Mouse (Mus musculus): Measurements from ENCODE around the gene Zc3h8. TPM values are rescaled to one million over a fixed set of nuclear protein-coding genes. Genes with fewer than 3 reads are reported as not detected.

Zc3h8 gene
- polyA plus RNA-seq, 1 experiment from 2014 or later: 10.3 TPM

DNA sequence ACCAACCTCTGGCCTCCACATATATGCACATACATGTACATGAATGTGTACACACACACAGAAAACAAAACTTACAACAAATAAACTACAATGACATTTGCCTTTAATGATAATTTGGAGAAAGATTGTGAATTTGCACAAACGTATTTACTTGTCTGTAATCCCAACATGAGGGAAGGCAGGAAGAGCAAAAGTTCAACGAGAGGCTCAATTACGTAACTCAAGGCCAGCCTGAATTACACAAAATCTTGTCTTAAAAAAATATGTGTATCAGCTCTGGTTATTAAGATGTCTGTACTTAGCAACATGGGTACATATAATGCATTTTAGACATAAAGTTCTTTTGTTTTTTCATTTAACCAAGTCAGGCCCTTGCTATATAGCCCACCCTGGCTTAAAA is 7.6 kb downstream of the Zc3h8 start:
- no peak for DNase-seq (ENCODE audit: extremely low spot score, low spot score)
- no peaks in the 10 kb centered on the region for H3K9me3 ChIP-seq
- H3K36me3 ChIP-seq (replicated peaks): peaks cover 53% of the 10 kb centered on the region
- H3K27me3 ChIP-seq (ENCODE audit: poor library complexity, severe bottlenecking): no peaks in the 10 kb centered on the region
- no peak overlapping the region for H3K4me3 ChIP-seq
- 95% methylated on average over 3 of the region's 3 CpGs for WGBS
- H3K27ac ChIP-seq: no peak overlapping the region
- no peaks in the 10 kb centered on the region for H3K4me1 ChIP-seq

DNA sequence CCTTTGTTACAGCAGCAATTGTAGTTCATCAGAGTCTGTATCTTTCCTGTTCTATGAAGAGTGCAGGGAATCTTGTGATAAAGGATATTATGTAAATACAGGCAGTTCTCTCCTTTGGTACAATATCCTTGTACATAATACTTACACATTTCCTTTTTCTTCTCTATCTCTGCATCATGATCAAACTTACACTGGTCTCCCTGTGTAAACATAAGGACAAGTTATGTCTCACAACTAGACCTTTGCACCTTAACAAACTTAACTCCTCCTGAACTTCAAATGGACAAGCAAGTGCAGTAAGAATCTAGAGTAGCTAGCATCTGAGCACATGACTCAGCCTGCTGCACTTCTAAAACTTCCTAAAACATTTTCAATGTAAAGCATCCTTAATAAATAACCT is 13.2 kb downstream of the Zc3h8 start:
- Histone ChIP-seq H3K9me3 (no peaks in the 10 kb centered on the region), H3K27ac (no peak overlapping the region), H3K4me1 (no peaks in the 10 kb centered on the region), H3K4me3 (no peak overlapping the region), H3K36me3 (replicated peaks) (peaks cover 74% of the 10 kb centered on the region), H3K27me3 (ENCODE audit: poor library complexity, severe bottlenecking) (no peaks in the 10 kb centered on the region)
- no peak for DNase-seq (ENCODE audit: extremely low spot score, low spot score)

DNA sequence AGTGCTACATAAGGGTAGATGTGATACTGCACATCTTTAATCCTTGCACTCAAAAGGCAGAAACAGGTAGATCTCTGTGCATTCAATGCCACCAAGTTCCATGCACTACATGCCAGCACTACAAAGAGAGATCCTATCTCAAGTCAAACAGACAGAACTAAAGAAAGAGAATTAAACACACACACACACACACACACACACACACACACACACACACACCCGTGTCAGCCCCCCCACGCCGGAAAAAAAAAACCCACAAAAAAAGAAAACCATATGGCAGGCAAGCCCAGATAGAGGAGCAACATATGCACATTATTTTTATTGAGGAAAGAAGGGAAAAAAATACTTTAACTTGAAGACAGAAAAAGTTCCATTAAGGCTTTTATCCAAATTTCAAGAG is 15.4 kb downstream of the Zc3h8 start:
- WGBS: 100% methylated on average over 3 of the region's 3 CpGs
- DNase-seq (ENCODE audit: extremely low spot score, low spot score): no peak
- H3K27ac ChIP-seq: no peak overlapping the region
- H3K9me3 ChIP-seq: no peaks in the 10 kb centered on the region
- peaks cover 66% of the 10 kb centered on the region for H3K36me3 ChIP-seq (replicated peaks)
- H3K4me1 ChIP-seq: no peaks in the 10 kb centered on the region
- no peak overlapping the region for H3K4me3 ChIP-seq
- no peaks in the 10 kb centered on the region for H3K27me3 ChIP-seq (ENCODE audit: poor library complexity, severe bottlenecking)

DNA sequence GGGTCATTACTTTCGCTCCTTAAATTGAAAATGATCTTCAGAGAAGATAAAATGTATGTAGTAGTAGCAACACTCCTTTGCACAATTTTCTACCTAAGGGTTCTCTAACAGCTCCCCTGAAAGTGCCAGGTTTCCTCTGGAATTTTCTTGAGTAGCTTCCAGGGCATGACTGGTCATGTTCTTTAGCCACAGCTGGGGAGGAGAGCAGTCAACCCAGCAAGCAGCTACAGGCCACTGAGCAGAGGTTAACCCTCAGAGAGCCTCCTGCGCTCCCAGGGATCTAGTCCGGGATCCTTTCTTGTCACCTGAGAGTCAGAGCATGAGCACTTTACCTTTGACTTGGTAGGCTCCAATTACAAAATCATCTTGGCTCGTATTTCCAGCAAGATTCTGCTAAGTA is 19.1 kb downstream of the Zc3h8 start:
- no peaks in the 10 kb centered on the region for H3K9me3 ChIP-seq
- H3K36me3 ChIP-seq (replicated peaks): peaks cover 39% of the 10 kb centered on the region
- no peak overlapping the region for H3K27ac ChIP-seq
- DNase-seq (ENCODE audit: extremely low spot score, low spot score): no peak
- WGBS: 88% methylated on average over 4 of the region's 4 CpGs
- no peaks in the 10 kb centered on the region for H3K4me1 ChIP-seq
- no peak overlapping the region for H3K4me3 ChIP-seq
- no peaks in the 10 kb centered on the region for H3K27me3 ChIP-seq (ENCODE audit: poor library complexity, severe bottlenecking)

DNA sequence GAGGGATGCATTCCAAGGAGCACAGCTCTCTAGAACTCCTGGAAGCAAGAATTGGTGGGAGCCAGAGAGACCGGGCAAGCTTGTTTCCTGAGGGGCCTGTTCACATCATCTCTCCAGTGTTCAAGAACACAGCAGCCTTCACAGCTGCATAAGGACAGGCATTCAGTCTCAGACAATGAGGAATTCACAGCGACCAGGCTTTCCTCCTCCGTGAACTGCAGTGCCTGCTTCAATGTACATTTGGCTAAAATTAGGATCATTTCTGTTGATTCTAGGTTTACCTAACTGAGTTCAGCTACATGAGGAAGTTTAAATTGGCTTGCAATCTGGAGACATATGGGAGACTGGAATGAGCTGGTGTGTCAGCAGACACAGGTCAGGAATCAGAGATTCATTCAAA is 27.3 kb downstream of the Zc3h8 start:
- Histone ChIP-seq H3K27ac (no peak overlapping the region), H3K4me1 (no peaks in the 10 kb centered on the region), H3K9me3 (no peaks in the 10 kb centered on the region), H3K4me3 (no peak overlapping the region), H3K36me3 (replicated peaks) (no peaks in the 10 kb centered on the region), H3K27me3 (ENCODE audit: poor library complexity, severe bottlenecking) (no peaks in the 10 kb centered on the region)
- WGBS: 67% methylated on average over 3 of the region's 3 CpGs
- no peak for DNase-seq (ENCODE audit: extremely low spot score, low spot score)

DNA sequence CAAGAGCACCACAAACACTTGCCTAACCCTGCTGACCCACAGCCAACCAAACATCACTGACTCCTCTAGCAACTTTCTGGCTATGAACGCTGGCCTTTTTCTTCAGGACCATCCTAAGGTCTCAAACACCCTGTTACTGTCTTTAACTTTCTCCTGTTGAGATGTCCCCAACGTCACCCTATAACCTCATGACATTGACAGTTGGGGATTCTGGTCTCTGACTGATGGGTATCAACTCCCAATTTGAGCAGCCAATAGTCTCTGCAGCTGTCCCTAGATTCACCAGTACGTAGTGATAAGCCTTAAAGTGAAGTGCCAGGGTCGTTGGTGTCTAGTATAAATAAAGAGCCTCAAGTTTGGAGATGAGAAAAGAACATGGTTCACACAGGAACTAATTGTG is 28.9 kb downstream of the Zc3h8 start:
- no peak overlapping the region for H3K27ac ChIP-seq
- no peak overlapping the region for H3K4me3 ChIP-seq
- H3K36me3 ChIP-seq (replicated peaks): no peaks in the 10 kb centered on the region
- H3K27me3 ChIP-seq (ENCODE audit: poor library complexity, severe bottlenecking): no peaks in the 10 kb centered on the region
- H3K9me3 ChIP-seq: no peaks in the 10 kb centered on the region
- 85% methylated on average over 4 of the region's 4 CpGs for WGBS
- 0 out of 2 replicates have a peak, but pooled peaks cover 7% of the 10 kb centered on the region for H3K4me1 ChIP-seq
- no peak for DNase-seq (ENCODE audit: extremely low spot score, low spot score)

DNA sequence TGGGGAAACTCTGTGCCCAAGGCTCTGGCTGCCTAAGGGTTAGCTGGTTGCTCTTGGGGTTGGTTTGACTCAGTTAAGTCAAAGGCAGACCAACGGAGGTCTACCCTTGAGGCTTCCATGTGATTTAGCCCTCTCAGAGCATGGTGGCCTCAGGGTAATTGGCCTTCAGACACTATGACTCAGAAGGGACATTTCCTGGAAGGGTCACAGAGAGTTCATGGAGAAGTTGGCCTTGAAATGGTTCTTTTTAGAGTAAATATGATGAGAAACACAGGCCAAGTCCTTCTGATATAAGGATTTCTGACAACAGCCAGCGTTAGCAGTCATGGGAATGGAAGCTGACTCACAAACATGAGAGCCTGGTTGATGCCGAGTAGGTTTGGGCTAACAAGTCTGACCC is 40.2 kb downstream of the Zc3h8 start:
- Histone ChIP-seq H3K9me3 (no peaks in the 10 kb centered on the region; the same call in 1 of the 2 replicates), H3K36me3 (replicated peaks) (no peaks in the 10 kb centered on the region), H3K27ac (no peak overlapping the region), H3K4me3 (no peak overlapping the region), H3K4me1 (no peaks in the 10 kb centered on the region), H3K27me3 (ENCODE audit: poor library complexity, severe bottlenecking) (no peaks in the 10 kb centered on the region)
- DNase-seq (ENCODE audit: extremely low spot score, low spot score): no peak
- 89% methylated on average over 3 of the region's 3 CpGs for WGBS

DNA sequence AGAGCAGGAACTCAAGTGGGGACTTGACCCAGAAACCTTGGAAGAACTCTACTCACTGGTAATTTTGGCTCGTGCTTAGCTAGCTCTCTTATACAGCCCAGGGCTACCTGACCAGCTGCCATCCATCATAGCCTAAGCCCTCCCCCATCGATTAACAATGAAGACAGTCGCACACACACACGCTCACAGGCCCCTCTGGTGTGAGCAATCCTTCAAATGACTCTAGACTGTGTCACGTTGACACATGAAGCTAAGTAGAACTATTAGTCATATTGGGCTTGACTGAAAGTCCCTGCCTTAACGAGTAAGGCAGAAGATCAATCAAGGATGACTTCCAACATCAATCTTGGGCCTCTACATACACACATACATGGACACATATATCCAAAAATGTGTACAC is 41.0 kb downstream of the Zc3h8 start:
- no peaks in the 10 kb centered on the region; the same call in 1 of the 2 replicates for H3K9me3 ChIP-seq
- WGBS: 85% methylated on average over 6 of the region's 6 CpGs
- DNase-seq (ENCODE audit: extremely low spot score, low spot score): no peak
- no peak overlapping the region for H3K4me3 ChIP-seq
- H3K4me1 ChIP-seq: no peaks in the 10 kb centered on the region
- no peaks in the 10 kb centered on the region for H3K27me3 ChIP-seq (ENCODE audit: poor library complexity, severe bottlenecking)
- no peaks in the 10 kb centered on the region for H3K36me3 ChIP-seq (replicated peaks)
- no peak overlapping the region for H3K27ac ChIP-seq

DNA sequence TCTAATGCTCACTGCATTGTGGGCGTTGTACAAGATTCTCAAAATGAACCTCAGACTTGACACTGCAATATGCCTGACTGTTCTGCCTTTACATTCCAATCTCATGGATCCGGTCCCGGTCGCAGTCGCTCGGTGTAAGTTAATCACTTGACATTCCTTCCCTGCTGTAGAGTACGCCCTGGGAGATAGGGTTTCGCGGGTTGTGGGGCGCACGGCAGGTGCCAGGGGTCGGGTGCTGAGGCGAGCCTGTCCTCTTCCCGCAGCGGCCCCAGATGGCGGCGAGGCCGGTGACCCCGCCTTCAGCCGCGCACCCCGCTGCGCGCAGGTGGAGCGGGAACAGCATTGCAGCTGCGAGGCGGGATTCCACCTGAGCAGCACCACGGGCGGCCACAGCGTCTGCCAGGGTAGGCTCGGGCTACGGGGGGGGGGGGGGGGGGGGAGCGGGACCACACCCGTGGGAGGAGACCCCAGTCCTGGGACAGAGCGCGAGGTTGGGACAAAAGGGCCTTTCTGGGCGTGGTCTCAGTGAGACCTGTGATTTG is 51.6 kb downstream of the Zc3h8 start:
- H3K27ac ChIP-seq: peak overlapping the region; percentile 71
- peak overlapping the region; percentile 56 for H3K4me3 ChIP-seq

DNA sequence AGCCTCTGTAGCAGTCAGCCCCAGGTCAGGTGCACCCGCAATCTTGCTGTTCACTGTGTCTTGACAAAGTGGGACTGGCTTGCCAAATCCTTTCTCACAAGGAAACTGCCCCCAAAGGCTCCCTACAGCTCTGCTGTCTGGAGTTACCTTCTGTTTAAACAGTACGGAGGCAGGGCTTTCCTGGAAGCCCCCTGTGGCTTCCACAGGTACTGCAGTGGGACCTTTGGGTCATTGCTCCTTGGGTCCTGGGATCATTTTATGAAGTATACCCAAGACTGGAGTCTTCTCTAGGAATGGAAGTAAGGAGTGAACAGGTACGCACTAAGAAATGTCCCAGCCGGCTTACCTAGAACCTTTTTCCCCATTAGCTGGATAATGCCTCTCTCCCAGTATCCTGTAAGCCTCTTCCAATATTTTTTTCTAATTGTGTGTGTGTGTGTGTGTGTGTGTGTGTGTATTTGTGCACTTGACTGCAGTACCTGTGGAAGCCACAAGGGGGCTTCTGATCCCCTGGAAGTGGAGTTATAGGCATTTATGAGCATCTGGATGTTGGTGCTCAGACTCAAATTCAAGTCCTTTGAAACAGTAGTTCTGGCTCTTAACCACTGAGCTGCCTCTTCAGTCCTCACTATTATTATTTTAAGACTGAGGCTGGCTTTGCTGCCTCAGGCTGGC is 53.1 kb downstream of the Zc3h8 start:
- Histone ChIP-seq H3K27me3 (ENCODE audit: poor library complexity, severe bottlenecking) (peaks cover 17% of the 10 kb centered on the region), H3K4me1 (peaks cover 13% of the 10 kb centered on the region), H3K4me3 (no peak overlapping the region), H3K9me3 (0 out of 2 replicates have a peak, but pooled peaks cover 3% of the 10 kb centered on the region), H3K27ac (no peak overlapping the region), H3K36me3 (replicated peaks) (no peaks in the 10 kb centered on the region)
- WGBS: 86% methylated on average over 4 of the region's 4 CpGs
- no peak for DNase-seq (ENCODE audit: extremely low spot score, low spot score)

More for the DNA sequence above, 51.6 kb downstream of the Zc3h8 start:
- DNase-seq (ENCODE audit: extremely low spot score, low spot score): peak; percentile 24
- peaks cover 17% of the 10 kb centered on the region for H3K27me3 ChIP-seq (ENCODE audit: poor library complexity, severe bottlenecking)
- peaks cover 13% of the 10 kb centered on the region for H3K4me1 ChIP-seq
- H3K9me3 ChIP-seq: 0 out of 2 replicates have a peak, but pooled peaks cover 3% of the 10 kb centered on the region
- WGBS: 4% methylated on average over 22 of the region's 37 CpGs
- no peaks in the 10 kb centered on the region for H3K36me3 ChIP-seq (replicated peaks)

DNA sequence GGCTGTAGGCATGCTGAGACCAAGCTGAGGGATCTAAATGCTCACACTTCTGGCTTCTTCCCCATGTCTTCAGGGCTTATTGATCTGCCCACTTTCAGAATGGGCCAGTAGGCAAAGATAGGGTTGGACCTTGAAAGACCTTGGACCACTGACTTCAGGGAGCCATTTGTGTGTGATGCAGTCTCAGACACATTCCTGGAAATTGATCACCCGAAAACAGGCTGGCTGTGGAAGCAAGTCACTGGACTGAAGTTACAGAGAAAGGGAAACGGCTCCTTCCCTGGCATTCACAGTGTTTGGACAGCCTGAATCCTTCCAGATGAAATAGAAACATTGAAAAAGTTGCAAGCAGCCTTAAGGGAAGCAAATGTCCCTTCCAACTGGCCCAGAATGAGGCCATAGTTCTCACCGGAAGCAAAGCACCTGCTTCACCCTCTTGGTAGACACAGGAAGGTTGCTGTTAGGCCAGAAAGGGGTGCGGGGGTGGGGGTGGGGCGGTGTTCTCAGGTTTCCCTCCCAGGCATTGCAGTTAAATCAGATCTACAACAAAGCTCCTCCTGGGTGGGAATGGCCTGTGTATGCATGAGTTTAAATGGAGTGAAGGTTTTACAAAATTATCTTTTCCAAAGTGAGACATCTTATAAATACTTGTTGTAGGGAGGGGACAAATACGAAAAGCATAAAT is 55.9 kb downstream of the Zc3h8 start:
- WGBS: 64% methylated on average over 6 of the region's 6 CpGs
- H3K27ac ChIP-seq: no peak overlapping the region

DNA sequence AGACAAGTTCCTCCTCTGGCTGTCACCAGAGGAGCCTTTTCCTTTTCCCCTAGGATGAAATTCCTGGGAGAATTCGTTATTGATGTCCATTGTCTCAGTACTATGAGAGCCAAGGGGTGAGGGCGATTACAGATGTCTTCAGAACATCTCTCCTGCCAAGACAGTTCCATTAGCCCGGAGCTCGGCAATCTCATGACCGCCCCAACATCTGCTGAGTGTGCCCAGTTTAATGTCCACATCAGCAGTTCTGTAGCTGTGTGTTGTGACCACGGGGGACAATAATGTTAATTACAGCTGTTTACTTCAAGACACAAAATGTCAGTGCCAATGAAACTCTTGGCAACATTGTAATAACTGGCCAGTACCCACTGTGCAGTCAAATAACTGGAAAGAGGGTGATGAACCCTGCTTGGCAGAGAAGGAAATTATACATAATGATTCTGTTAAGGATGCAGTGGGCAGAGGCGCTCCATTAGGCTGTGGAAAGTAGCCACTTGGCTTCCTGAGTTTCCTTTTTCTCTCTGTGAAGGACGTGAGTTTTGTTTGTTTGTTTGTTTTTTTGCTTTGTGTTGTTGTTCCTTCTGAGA is 58.6 kb downstream of the Zc3h8 start:
- no peak for DNase-seq (ENCODE audit: extremely low spot score, low spot score)

More for the DNA sequence above, 55.9 kb downstream of the Zc3h8 start:
- Histone ChIP-seq H3K9me3 (0 out of 2 replicates have a peak, but pooled peaks cover 3% of the 10 kb centered on the region), H3K36me3 (replicated peaks) (no peaks in the 10 kb centered on the region), H3K27me3 (ENCODE audit: poor library complexity, severe bottlenecking) (peaks cover 10% of the 10 kb centered on the region), H3K4me1 (peaks cover 13% of the 10 kb centered on the region), H3K4me3 (no peak overlapping the region)
- DNase-seq (ENCODE audit: extremely low spot score, low spot score): no peak

DNA sequence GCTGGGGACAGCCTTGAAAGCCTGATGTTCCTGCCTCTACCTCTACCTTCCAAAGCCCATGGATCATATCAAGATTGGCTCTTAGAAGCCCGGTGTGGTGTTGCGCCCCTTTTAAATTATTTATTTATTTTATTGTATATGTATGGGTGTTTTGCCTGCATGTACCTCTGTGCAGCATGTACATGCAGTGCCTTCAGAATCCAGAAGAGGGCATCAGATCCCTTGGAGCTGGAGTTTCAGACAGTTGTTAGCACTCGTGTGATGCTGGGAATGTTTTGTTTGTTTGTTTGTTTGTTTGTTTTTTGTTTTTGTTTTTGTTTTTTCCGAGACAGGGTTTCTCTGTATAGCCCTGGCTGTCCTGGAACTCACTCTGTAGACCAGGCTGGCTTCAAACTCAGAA is 62.6 kb downstream of the Zc3h8 start:
- Histone ChIP-seq H3K36me3 (replicated peaks) (no peaks in the 10 kb centered on the region), H3K27ac (no peak overlapping the region), H3K4me3 (no peak overlapping the region), H3K9me3 (no peaks in the 10 kb centered on the region), H3K27me3 (ENCODE audit: poor library complexity, severe bottlenecking) (no peaks in the 10 kb centered on the region), H3K4me1 (no peaks in the 10 kb centered on the region)
- 70% methylated on average over 4 of the region's 4 CpGs for WGBS
- DNase-seq (ENCODE audit: extremely low spot score, low spot score): no peak

More for the DNA sequence above, 58.6 kb downstream of the Zc3h8 start:
- H3K4me3 ChIP-seq: no peak overlapping the region
- no peaks in the 10 kb centered on the region for H3K36me3 ChIP-seq (replicated peaks)
- no peak overlapping the region for H3K27ac ChIP-seq
- no peaks in the 10 kb centered on the region for H3K9me3 ChIP-seq
- H3K4me1 ChIP-seq: peaks cover 6% of the 10 kb centered on the region; the same call in 1 of the 2 replicates
- H3K27me3 ChIP-seq (ENCODE audit: poor library complexity, severe bottlenecking): no peaks in the 10 kb centered on the region
- 90% methylated on average over 8 of the region's 8 CpGs for WGBS
